Mouse (Mus musculus) central nervous system, embryonic 18 days (tissue): ENCODE data around the gene Nudc. TPM values are rescaled to one million over a fixed set of nuclear protein-coding genes. Genes with fewer than 3 reads are reported as not detected.

ENCODE experiments used
- polyA plus RNA-seq: library from polyadenylated mRNA; depleted of rRNA; stranded (reverse); fragments of >200 nt; gene quantifications from 2 replicates; pipeline ENCODE4 v1.2.3, GENCODE M21; 2012; rRNA removed

Nudc gene
- 171 and 177 TPM in 2 replicates for polyA plus RNA-seq

GRCm38 (mm10) chr4:133545272-133546231 is at the start of gene Nudc:
Gene Nudc, minus strand, starts transcription at chr4:133545996.

DNA sequence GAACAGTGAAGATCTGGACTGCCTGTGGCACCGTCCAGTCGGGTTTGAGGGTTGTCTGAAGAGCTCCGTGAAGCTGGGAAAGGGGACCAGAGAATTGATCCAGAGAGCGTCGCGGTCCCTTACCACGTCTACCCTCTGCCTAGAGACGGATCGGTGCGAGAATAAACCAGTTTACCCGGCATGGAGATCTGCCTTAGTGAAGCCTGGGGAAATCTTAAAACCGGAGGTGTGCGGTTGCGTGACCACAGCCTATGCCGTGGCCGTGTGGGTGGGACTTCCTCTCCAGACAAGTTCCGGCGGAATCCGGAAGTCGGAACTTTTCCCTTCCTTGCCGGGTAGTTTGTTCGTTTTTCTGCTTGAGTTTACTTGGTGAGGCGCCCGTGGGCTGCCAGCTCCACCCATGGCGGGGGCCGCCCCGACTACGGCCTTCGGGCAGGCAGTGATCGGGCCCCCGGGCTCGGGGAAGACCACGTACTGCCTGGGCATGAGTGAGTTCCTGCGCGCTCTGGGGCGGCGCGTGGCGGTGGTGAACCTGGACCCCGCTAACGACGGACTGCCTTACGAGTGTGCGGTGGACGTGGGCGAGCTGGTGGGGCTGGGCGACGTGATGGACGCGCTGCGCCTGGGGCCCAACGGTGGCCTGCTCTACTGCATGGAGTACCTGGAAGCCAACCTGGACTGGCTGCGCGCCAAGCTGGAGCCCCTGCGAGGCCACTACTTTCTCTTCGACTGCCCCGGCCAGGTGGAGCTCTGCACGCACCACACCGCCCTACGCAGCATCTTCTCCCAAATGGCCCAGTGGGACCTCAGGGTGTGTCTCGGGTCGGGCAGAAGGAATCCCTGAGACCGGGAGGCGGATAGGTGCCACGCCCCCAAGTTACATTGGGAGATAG is 38.5 kb upstream of the Nudc start, which contains the start of gene Gpn2:
TSS of gene Gpn2 (plus strand) at position 304 of the 893 bp plus-strand sequence.

GRCm38 (mm10) chr4:133574070-133574842 is 28.5 kb upstream of the Nudc start, which contains the start of gene Gpatch3:
Gene Gpatch3, plus strand, starts transcription at chr4:133574745.

DNA sequence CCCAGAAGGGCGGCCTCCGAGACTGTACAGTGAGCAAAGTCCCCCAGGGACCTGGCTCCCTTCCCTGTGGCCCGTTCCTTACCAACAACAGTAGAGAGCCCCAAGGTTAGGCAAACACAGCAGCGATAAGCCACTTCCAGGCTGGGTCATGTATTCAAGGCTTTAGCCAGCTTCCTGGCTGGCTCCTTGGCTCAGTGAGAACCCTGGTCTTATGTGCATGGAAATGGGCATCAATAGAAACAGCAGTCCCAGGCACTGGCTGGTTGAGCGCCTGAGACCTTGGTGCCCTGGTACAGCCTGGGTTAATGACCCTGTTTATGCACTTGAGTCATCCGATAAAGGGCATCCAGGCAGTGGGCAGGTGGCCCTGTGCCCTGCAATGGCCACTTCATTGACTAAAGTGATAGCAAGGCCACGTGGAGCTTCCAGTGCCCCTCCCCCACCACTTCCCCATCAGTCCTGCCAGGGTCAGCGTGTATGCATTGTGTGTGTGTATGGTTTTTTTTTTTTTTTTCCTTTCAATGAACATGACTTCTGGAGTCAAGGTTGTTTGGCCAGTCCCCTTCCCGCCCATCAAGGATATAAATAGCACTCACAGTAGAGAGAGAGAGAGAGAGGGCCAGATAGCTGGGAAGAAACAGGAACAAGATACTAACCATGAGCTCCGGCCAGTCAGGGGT is 7.1 kb upstream of the Nudc start, which contains the start of gene Nr0b2:
TSS of gene Nr0b2 (plus strand) at position 609 of the 680 bp plus-strand sequence.

GRCm38 (mm10) chr4:133518601-133519368 is 27.0 kb downstream of the Nudc start, which contains the start of gene Kdf1:
Gene Kdf1, plus strand, starts transcription at chr4:133518963.

GRCm38 (mm10) chr4:133498160-133498724 is 47.6 kb downstream of the Nudc start, which contains the start of gene Trnp1:
Gene Trnp1, minus strand, starts transcription at chr4:133498550.

Other genes with a start within 250 kb of the Nudc start
- gene Wdtc1, start 192.5 kb downstream of the Nudc start, polyA plus RNA-seq = 28.2 and 33.2 TPM in 2 replicates
- gene Slc9a1, start 176.3 kb downstream of the Nudc start, polyA plus RNA-seq = 20.3 and 24.4 TPM in 2 replicates
- 0.13 and 0.73 TPM in 2 replicates for gene Tent5b, start 65.9 kb downstream of the Nudc start, polyA plus RNA-seq
- 20.9 and 22.1 TPM in 2 replicates for gene Trnp1, start 47.4 kb downstream of the Nudc start, polyA plus RNA-seq
- 0.10 and 0.15 TPM in 2 replicates for gene Kdf1, start 27.0 kb downstream of the Nudc start, polyA plus RNA-seq
- gene Nr0b2, start 7.4 kb upstream of the Nudc start, polyA plus RNA-seq = 0.08 TPM in 1 of 2 replicates, not detected in the other
- 5.5 and 6.9 TPM in 2 replicates for gene Gpatch3, start 28.7 kb upstream of the Nudc start, polyA plus RNA-seq
- gene Gpn2, start 38.4 kb upstream of the Nudc start, polyA plus RNA-seq = 29.3 and 31.4 TPM in 2 replicates
- gene Sfn, start 56.2 kb upstream of the Nudc start, polyA plus RNA-seq = 2.2 and 5.9 TPM in 2 replicates
- gene Zdhhc18, start 104.2 kb upstream of the Nudc start, polyA plus RNA-seq = 30.1 and 35.9 TPM in 2 replicates
- 11.5 TPM in 2 replicates for gene Pigv, start 126.7 kb upstream of the Nudc start, polyA plus RNA-seq
- gene Arid1a, start 210.8 kb upstream of the Nudc start, polyA plus RNA-seq = 53.4 and 60.1 TPM in 2 replicates